Mouse (Mus musculus) regulatory T cell (primary cell): ENCODE results near the gene Rmnd1.

Experiments used
- in situ Hi-C: fragments of 300-600 bp; cut with MboI, MseI; formaldehyde crosslinking; loops from one replicate; pipeline ENCODE4 v1.15.1; 2025; ENCODE audit warnings: high pct_unique_total_duplicates

Gene Rmnd1

GRCm38 (mm10) chr10:4391851-4392250, 40.3 kb downstream of the Rmnd1 start:
- in situ Hi-C loops: loop anchor here (5.0 to 25.0 kb wide), 2 partner anchors 35 to 1420 kb away; partner anchors contain the start of genes Fbxo5 and Mtrf1l

- in situ Hi-C loops: loop anchor here (5.0 to 25.0 kb wide), 2 partner anchors 36 to 1421 kb away; partner anchors contain the start of genes Fbxo5 and Mtrf1l
Observed at GRCm38 (mm10) chr10:4391076-4391475, 41.1 kb downstream of the Rmnd1 start.

DNA sequence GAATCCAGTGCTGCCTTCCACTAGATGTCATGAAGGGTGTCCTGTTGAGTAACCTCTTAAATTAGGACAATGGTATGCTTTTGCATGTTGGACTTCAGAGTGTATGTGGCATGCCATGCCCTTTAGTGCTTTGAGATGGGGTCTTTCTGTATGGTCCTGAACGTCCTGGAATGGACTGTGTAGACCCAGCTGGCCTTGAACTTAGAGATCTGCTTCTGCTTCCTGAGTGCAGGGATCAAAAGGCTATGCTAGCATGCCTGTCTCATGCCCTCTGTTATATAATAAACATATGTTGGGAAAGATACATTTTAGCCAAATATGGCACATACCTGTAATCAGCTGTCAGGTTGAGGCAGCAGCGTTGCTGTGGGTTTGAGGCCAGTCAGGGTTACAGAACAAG, 41.6 kb downstream of the Rmnd1 start:
- in situ Hi-C loops: loop anchor here (5.0 to 25.0 kb wide), 2 partner anchors 37 to 1422 kb away; partner anchors contain the start of genes Fbxo5 and Mtrf1l

DNA sequence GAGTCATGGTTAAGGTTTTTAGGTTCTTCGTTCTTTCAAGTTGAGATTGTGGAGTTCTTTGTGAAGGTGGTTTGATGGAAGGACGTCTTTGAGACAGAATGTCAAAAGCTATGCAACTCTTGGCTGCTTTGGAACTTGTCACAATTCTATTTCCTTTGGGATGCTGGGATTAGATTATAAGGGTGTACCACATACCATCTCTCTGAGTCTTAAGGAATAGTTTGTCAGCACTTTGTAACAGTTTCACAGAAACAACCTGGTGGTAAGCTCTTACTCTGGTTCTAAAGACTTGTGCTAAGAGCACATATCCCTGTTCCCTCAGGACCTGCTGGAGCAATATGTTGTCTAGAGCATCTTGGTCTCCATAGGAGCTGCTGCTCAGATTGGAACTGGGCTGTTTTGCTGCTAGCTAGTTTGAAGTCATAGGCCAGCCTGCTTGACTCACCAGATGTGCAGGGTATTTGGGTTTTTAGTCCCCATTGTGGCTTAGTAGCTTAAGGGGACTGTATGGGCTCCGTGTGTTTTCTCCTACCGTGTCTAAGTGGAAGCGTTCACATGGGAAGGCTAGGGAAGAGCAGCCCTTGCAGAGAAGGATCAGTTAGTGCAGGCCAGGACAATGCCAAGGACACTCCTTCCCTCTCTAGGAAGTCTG, 42.6 kb downstream of the Rmnd1 start:
- in situ Hi-C loops: loop anchor here (5.0 to 25.0 kb wide), 2 partner anchors 38 to 1423 kb away; partner anchors contain the start of genes Fbxo5 and Mtrf1l

DNA sequence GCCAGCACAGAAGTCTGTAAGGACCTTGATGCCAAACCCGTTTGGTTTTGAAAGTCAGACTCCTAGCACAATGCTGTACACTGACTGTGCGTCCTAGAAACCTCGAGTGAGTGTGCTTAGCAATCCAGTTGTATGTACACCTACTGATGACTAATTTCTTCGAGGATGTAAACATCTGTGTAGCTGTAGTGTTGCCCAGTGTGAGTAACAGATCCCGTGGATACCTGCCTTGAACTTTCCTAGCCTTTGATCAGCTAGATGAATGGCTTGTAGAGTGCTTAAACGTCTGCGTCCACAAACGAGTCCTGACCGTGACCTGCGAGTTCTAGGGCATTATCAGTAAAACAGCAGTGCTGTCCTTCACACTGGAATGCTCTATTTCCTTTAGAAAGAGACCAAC, 43.2 kb downstream of the Rmnd1 start:
- in situ Hi-C loops: loop anchor here (25.0 kb wide), 1 partner anchor 1423 kb away; the partner anchor contains the start of genes Fbxo5 and Mtrf1l

- in situ Hi-C loops: loop anchor here (25.0 kb wide), 1 partner anchor 1424 kb away; the partner anchor contains the start of genes Fbxo5 and Mtrf1l
Observed at GRCm38 (mm10) chr10:4388384-4388745, 43.8 kb downstream of the Rmnd1 start.

GRCm38 (mm10) chr10:4387701-4388383, 44.3 kb downstream of the Rmnd1 start, which contains the start of gene Zbtb2:
Zbtb2 (minus strand) TSS chr10:4388108.
- in situ Hi-C loops: loop anchor here (25.0 kb wide), 1 partner anchor 1424 kb away; the partner anchor contains the start of genes Fbxo5 and Mtrf1l

GRCm38 (mm10) chr10:4386609-4387591, 45.3 kb downstream of the Rmnd1 start:
- in situ Hi-C loops: loop anchor here (25.0 kb wide), 1 partner anchor 1425 kb away; the partner anchor contains the start of genes Fbxo5 and Mtrf1l

GRCm38 (mm10) chr10:4384244-4384643, 47.9 kb downstream of the Rmnd1 start:
- in situ Hi-C loops: loop anchor here (25.0 kb wide), 1 partner anchor 1428 kb away; the partner anchor contains the start of genes Fbxo5 and Mtrf1l

DNA sequence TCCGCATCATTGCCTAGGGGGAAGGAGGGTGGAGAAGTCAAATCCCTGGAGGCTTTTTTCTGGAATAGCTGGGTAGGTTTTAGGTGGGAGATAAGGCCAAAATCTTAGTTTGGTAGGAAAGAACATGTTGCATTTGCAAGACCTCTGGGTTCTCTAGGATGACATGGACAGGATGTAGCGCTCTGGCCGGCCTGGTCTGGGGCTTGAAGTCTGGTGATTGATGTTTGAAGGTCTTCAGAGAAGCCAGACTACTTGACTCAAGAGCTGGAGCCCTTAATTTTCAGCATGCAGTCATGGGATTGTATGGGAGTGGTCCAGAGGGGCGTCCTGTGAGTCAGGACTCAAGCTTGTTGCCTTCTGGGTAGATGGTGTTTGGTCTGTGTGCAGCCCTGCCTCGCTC, 51.4 kb downstream of the Rmnd1 start:
- in situ Hi-C loops: loop anchor here (25.0 kb wide), 1 partner anchor 1432 kb away; the partner anchor contains the start of genes Fbxo5 and Mtrf1l

DNA sequence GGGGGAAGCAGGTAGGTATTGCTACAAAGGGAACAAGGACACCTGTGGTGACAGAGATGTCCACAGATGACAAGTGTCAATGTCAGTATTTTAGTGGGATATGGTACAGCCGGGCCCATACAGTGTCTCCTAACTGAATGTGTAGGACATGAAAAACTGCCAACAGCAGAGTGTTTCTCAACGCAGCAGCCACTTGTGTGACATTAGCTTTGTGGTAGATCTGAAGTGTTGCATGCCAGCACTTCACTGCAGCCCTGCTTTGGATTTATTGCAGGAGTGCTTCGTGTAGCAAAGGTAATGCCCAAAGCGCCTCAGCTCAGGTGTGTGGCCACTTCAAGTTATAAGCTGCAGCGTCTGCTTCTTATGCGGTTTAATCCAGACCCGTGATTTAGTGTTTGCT, 55.3 kb downstream of the Rmnd1 start:
- in situ Hi-C loops: loop anchor here (25.0 kb wide), 1 partner anchor 1435 kb away; the partner anchor contains the start of genes Fbxo5 and Mtrf1l

- in situ Hi-C loops: loop anchor here (25.0 kb wide), 1 partner anchor 1436 kb away; the partner anchor contains the start of genes Fbxo5 and Mtrf1l
Observed at GRCm38 (mm10) chr10:4376461-4376860, 55.7 kb downstream of the Rmnd1 start.

- in situ Hi-C loops: loop anchor here (25.0 kb wide), 1 partner anchor 1437 kb away; the partner anchor contains the start of genes Fbxo5 and Mtrf1l
Observed at GRCm38 (mm10) chr10:4375267-4375666, 56.9 kb downstream of the Rmnd1 start.

- in situ Hi-C loops: loop anchor here (25.0 kb wide), 1 partner anchor 1438 kb away; the partner anchor contains the start of genes Fbxo5 and Mtrf1l
Observed at GRCm38 (mm10) chr10:4374734-4375133, 57.5 kb downstream of the Rmnd1 start.

- in situ Hi-C loops: no loop called here
Observed at GRCm38 (mm10) chr10:4374239-4374638, 57.9 kb downstream of the Rmnd1 start.

GRCm38 (mm10) chr10:4373558-4373957, 58.6 kb downstream of the Rmnd1 start:
- in situ Hi-C loops: no loop called here

DNA sequence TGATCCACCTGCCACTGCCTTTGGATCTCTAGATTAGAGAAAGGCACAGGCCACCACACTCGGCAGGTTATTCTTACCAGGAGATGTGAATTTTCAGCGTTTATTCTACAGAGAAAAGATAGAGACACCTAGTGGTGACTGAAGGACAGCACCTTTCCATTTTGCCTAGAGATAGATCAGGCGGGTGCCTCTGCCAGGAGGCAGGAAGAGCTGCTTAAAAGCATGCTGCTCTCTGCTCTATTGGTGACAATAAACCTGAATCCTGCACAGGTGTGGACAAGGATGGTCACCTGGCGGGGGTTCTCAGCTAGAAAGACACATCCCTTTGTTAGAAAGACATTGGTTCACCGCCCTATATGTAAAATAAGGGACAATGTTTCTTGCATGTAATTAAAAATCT, 60.2 kb downstream of the Rmnd1 start:
- in situ Hi-C loops: no loop called here

DNA sequence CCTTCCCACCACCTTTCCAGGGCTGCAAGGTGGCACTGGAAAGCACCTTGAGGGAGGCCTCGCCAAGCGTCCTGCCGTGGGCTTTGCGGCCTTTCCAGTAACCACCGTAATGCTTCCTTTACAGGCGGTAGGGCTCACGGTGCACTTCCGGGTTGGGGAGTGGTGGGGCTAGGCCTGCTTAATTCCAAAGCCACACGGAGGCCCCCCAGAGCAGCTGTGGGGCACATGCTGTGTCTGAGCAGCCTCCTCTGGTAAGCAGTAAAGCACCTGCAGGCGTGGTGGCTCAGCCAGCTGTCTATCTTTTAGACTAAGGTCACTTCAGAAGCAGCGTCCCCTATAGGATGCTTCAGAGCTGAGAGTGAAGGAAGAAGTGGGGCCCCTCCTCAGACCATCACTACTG, 62.1 kb downstream of the Rmnd1 start:
- in situ Hi-C loops: no loop called here

DNA sequence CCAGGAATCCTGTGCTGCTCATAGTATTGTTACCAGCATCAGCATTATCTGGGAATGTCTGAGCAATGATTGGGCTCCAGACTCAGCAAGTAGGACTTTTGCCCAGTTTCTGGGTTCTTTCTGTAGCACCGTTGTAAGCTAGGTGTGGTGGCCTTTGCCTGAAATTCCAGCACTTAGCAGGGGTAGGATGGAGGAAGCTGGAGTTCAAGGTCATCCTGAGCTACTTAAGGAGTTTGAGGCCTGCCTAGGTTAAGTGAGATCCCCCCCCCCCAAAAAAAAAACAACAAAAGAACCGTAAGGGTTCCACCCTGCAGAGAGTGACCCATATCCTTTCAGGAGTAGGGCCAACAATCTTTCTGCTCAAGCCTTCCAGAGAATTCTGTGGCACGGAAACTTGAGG, 67.6 kb downstream of the Rmnd1 start:
- in situ Hi-C loops: no loop called here

DNA sequence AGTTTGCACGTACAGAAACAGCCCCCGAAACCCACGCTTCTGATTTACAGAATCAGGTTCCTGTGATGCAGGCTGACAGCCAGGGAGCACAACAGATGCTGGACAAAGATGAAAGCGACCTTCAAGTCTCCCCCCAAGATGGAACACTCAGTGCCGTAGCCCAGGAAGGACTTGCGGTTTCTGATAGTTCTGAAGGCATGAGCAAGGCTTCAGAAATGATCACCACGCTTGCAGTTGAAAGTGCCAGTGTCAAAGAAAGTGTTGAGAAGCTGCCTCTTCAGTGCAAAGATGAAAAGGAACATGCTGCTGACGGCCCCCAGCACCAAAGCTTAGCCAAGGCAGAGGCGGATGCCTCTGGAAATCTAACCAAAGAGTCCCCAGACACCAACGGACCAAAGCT, 74.8 kb downstream of the Rmnd1 start:
- in situ Hi-C loops: no loop called here

GRCm38 (mm10) chr10:4356640-4357039, 75.5 kb downstream of the Rmnd1 start:
- in situ Hi-C loops: no loop called here
